Mouse (Mus musculus): ENCODE results near the gene Bricd5.

Gene Bricd5

GRCm38 (mm10) chr17:24462932-24463331 is 10.8 kb upstream of the Bricd5 start:
- no peak for DNase-seq (ENCODE audit: low spot score)

GRCm38 (mm10) chr17:24463374-24464133 is 10.1 kb upstream of the Bricd5 start:
- no peak for DNase-seq (ENCODE audit: low spot score)

GRCm38 (mm10) chr17:24468636-24469246 is 4.9 kb upstream of the Bricd5 start:
- no peak for DNase-seq (ENCODE audit: low spot score)

GRCm38 (mm10) chr17:24469336-24469909 is 4.3 kb upstream of the Bricd5 start:
- no peak for DNase-seq (ENCODE audit: low spot score)

GRCm38 (mm10) chr17:24469910-24470602 is 3.6 kb upstream of the Bricd5 start, which contains the start of the genes E4f1 and Pgp:
TSS of gene E4f1 (minus strand) at chr17:24470313.
TSS of gene Pgp (plus strand) at chr17:24470392.
- peak; percentile 99 for DNase-seq (ENCODE audit: low spot score)

GRCm38 (mm10) chr17:24470701-24471527 is 2.8 kb upstream of the Bricd5 start:
- DNase-seq (ENCODE audit: low spot score): no peak

- no peak for DNase-seq (ENCODE audit: low spot score)
Observed at GRCm38 (mm10) chr17:24472512-24472911, 1.2 kb upstream of the Bricd5 start.

- DNase-seq (ENCODE audit: low spot score): no peak
Observed at GRCm38 (mm10) chr17:24474557-24474956, 873 bp downstream of the Bricd5 start.

GRCm38 (mm10) chr17:24475586-24475985 is 1.9 kb downstream of the Bricd5 start:
- DNase-seq (ENCODE audit: low spot score): no peak

GRCm38 (mm10) chr17:24476022-24476776 is 2.5 kb downstream of the Bricd5 start:
- no peak for DNase-seq (ENCODE audit: low spot score)

- DNase-seq (ENCODE audit: low spot score): no peak
Observed at GRCm38 (mm10) chr17:24477053-24477984, 3.6 kb downstream of the Bricd5 start.

GRCm38 (mm10) chr17:24477985-24478600 is 4.4 kb downstream of the Bricd5 start:
- DNase-seq (ENCODE audit: low spot score): no peak

GRCm38 (mm10) chr17:24478663-24479380 is 5.1 kb downstream of the Bricd5 start, which contains the start of gene Mlst8:
TSS of gene Mlst8 (minus strand) at chr17:24479078.
- DNase-seq (ENCODE audit: low spot score): peak; percentile 95

GRCm38 (mm10) chr17:24479431-24479830 is 5.7 kb downstream of the Bricd5 start:
- DNase-seq (ENCODE audit: low spot score): no peak

GRCm38 (mm10) chr17:24480201-24480826 is 6.6 kb downstream of the Bricd5 start:
- DNase-seq (ENCODE audit: low spot score): no peak

GRCm38 (mm10) chr17:24481027-24481815 is 7.5 kb downstream of the Bricd5 start:
- DNase-seq (ENCODE audit: low spot score): no peak

- no peak for DNase-seq (ENCODE audit: low spot score)
Observed at GRCm38 (mm10) chr17:24483495-24483894, 9.8 kb downstream of the Bricd5 start.

Data from left cerebral cortex, adult 11 months (tissue).